Mouse (Mus musculus): ENCODE measurements around the gene Prrt3.

Prrt3 gene

GRCm38 (mm10) chr6:113444207-113444965 lies 57.3 kb downstream of the Prrt3 start:
- DNase-seq (ENCODE audit: low spot score) = no peak

Data from ovary, postnatal 36 days (tissue).